Mouse (Mus musculus): ENCODE measurements around the gene Ugt1a8.

Ugt1a8 gene

GRCm38 (mm10) chr1:88240579-88240978 lies 153.0 kb downstream of the Ugt1a8 start:
- DNase-seq: no peak

GRCm38 (mm10) chr1:88243861-88244260 lies 156.2 kb downstream of the Ugt1a8 start:
- DNase-seq: no peak

- DNase-seq: no peak
Observed at GRCm38 (mm10) chr1:88245881-88246280, 158.3 kb downstream of the Ugt1a8 start.

GRCm38 (mm10) chr1:88246386-88246785 lies 158.8 kb downstream of the Ugt1a8 start:
- no peak for DNase-seq

- no peak for DNase-seq
Observed at GRCm38 (mm10) chr1:88247660-88248059, 160.0 kb downstream of the Ugt1a8 start.

GRCm38 (mm10) chr1:88248658-88249057 lies 161.0 kb downstream of the Ugt1a8 start:
- DNase-seq: peak; percentile 53 to 54

- no peak for DNase-seq
Observed at GRCm38 (mm10) chr1:88249596-88249995, 162.0 kb downstream of the Ugt1a8 start.

GRCm38 (mm10) chr1:88250023-88250422 lies 162.4 kb downstream of the Ugt1a8 start:
- DNase-seq: no peak

GRCm38 (mm10) chr1:88253106-88253505 lies 165.5 kb downstream of the Ugt1a8 start:
- no peak for DNase-seq

GRCm38 (mm10) chr1:88253540-88253939 lies 165.9 kb downstream of the Ugt1a8 start:
- no peak for DNase-seq

GRCm38 (mm10) chr1:88254793-88255465 lies 167.3 kb downstream of the Ugt1a8 start:
- peak; percentile 89 to 93 for DNase-seq

- peak in 1 of 2 experiments; percentile 61 for DNase-seq
Observed at GRCm38 (mm10) chr1:88255466-88255857, 167.8 kb downstream of the Ugt1a8 start.

GRCm38 (mm10) chr1:88255989-88256754 lies 168.6 kb downstream of the Ugt1a8 start:
- DNase-seq: peak; percentile 86 to 87

GRCm38 (mm10) chr1:88256886-88257663 lies 169.5 kb downstream of the Ugt1a8 start:
- DNase-seq: peak in 1 of 2 experiments; percentile 44

- DNase-seq: peak; percentile 40 to 58
Observed at GRCm38 (mm10) chr1:88257681-88258080, 170.1 kb downstream of the Ugt1a8 start.

- peak; percentile 54 to 56 for DNase-seq
Observed at GRCm38 (mm10) chr1:88258361-88258760, 170.7 kb downstream of the Ugt1a8 start.

- DNase-seq: peak; percentile 87 to 88
Observed at GRCm38 (mm10) chr1:88258881-88259642, 171.4 kb downstream of the Ugt1a8 start.

GRCm38 (mm10) chr1:88259643-88260024 lies 172.0 kb downstream of the Ugt1a8 start:
- DNase-seq: peak in 1 of 2 experiments; percentile 51

GRCm38 (mm10) chr1:88260114-88260513 lies 172.5 kb downstream of the Ugt1a8 start:
- DNase-seq: peak; percentile 73 to 79

- peak in 1 of 2 experiments; percentile 50 for DNase-seq
Observed at GRCm38 (mm10) chr1:88260604-88261377, 173.2 kb downstream of the Ugt1a8 start.

GRCm38 (mm10) chr1:88261706-88262105 lies 174.1 kb downstream of the Ugt1a8 start:
- peak; percentile 35 to 46 for DNase-seq

- DNase-seq: peak; percentile 76
Observed at GRCm38 (mm10) chr1:88262255-88262654, 174.6 kb downstream of the Ugt1a8 start.
